Comparison of ENCODE assay signal across 8 mouse cellular contexts in genomic region chr1:134078061-134078795, GRCm38 (mm10). TPM values are rescaled to one million over a fixed set of nuclear protein-coding genes. Genes with fewer than 3 reads are reported as not detected.
DNase-seq lines count a peak whose midpoint lies in the region; ATAC-seq and TF ChIP-seq lines count a peak whose summit lies in the region.

No protein-coding gene starts in this region.

- H3ac ChIP-seq in C2C12 (ENCODE audit: control insufficient read depth, insufficient read length, low read depth), result peak overlapping the region; percentile 69

- H3K4me1 ChIP-seq in hindbrain, embryonic 11.5 days (replicated peaks; ENCODE audit: control insufficient read depth, insufficient read depth, low read length), result peaks cover 8% of the 10 kb centered on the region
- H3K4me1 ChIP-seq in liver, adult 2 months (ENCODE audit: control insufficient read depth, insufficient read depth, low read length), result 0 out of 2 replicates have a peak, but pooled peaks cover 8% of the 10 kb centered on the region

- WGBS in hindbrain, embryonic 11.5 days, result 8% methylated on average over 19 of the region's 19 CpGs
- 3% methylated on average over 19 of the region's 19 CpGs for WGBS in liver, adult 2 months

- peaks cover 25% of the 10 kb centered on the region for H3K79me2 ChIP-seq in C2C12 (ENCODE audit: control insufficient read depth, insufficient read depth)
- no peaks in the 10 kb centered on the region; the same call in 1 of the 2 replicates for H3K79me2 ChIP-seq in liver, adult 2 months (ENCODE audit: control insufficient read depth, insufficient read depth, low read length)

- ATAC-seq in cerebellum, adult (ENCODE audit: insufficient number of reproducible peaks, low FRiP score, low TSS enrichment), result no peak; the same call in 1 of the 2 replicates
- ATAC-seq in hindbrain, embryonic 11.5 days (ENCODE audit: low FRiP score), result peak; percentile 0; the same call in 1 of the 2 replicates
- ATAC-seq in monocyte, adult 5-6 weeks (replicated peaks; ENCODE audit: insufficient number of reproducible peaks, low FRiP score, low TSS enrichment, poor library complexity, severe bottlenecking), result peak; percentile 10; the same call in 1 of the 2 replicates

- H3K36me3 ChIP-seq in C2C12 (ENCODE audit: control insufficient read depth, insufficient read depth), result peaks cover 19% of the 10 kb centered on the region
- 0 out of 2 replicates have a peak, but pooled peaks cover 5% of the 10 kb centered on the region for H3K36me3 ChIP-seq in hindbrain, embryonic 11.5 days (ENCODE audit: control insufficient read depth, insufficient read depth, low read length)
- no peaks in the 10 kb centered on the region; the same call in 1 of the 2 replicates for H3K36me3 ChIP-seq in liver, adult 2 months (ENCODE audit: control insufficient read depth, insufficient read depth, low read length)

- peak overlapping the region; percentile 72 for H3K27ac ChIP-seq in hindbrain, embryonic 11.5 days (ENCODE audit: low read depth, low read length)
- H3K27ac ChIP-seq in liver, adult 2 months (replicated peaks; ENCODE audit: insufficient read depth, low read depth, low read length), result peak overlapping the region; percentile 71

- no peaks in the 10 kb centered on the region for H3K9me3 ChIP-seq in hindbrain, embryonic 11.5 days (ENCODE audit: control insufficient read depth, low read length)

- peak overlapping the region; percentile 68 for H3K4me3 ChIP-seq in C2C12 (ENCODE audit: insufficient read depth, poor library complexity, severe bottlenecking)
- peak overlapping the region; percentile 88 for H3K4me3 ChIP-seq in hindbrain, embryonic 11.5 days (ENCODE audit: low read depth, low read length)
- peak overlapping the region; percentile 81 for H3K4me3 ChIP-seq in liver, adult 2 months (ENCODE audit: insufficient read depth, low read depth, low read length)

- no peak for TF ChIP-seq CTCF in C2C12 (IDR thresholded peaks at IDR 0.05; ENCODE audit: control insufficient read depth, insufficient read depth, insufficient read length)
- no peak for TF ChIP-seq CTCF in liver, adult 2 months (IDR thresholded peaks at IDR 0.05; ENCODE audit: low read depth, low read length)

- peak; percentile 45 for DNase-seq in cerebellum, adult 11 months
- DNase-seq in cerebellum, postnatal 25 days, result peak; percentile 66 to 76
- DNase-seq in hindbrain, embryonic 11.5 days (ENCODE audit: low spot score), result peak; percentile 51
- DNase-seq in liver, adult 2 months (ENCODE audit: extremely low read depth, low read depth, low spot score), result no peak
- DNase-seq in left cerebral cortex, postnatal 10 days (ENCODE audit: extremely low spot score in 1 of 2, low spot score in 2 of 2), result no peak

- peak overlapping the region; percentile 91 for H3K9ac ChIP-seq in hindbrain, embryonic 11.5 days (ENCODE audit: low read depth, low read length)
- peak overlapping the region; percentile 87 for H3K9ac ChIP-seq in liver, adult 2 months (ENCODE audit: low read depth, low read length)

- H3K4me2 ChIP-seq in hindbrain, embryonic 11.5 days (replicated peaks; ENCODE audit: low read depth, low read length), result peak overlapping the region; percentile 61

- H3K79me3 ChIP-seq in C2C12 (ENCODE audit: low read depth), result peaks cover 3% of the 10 kb centered on the region

- no peaks in the 10 kb centered on the region for H3K27me3 ChIP-seq in C2C12 (ENCODE audit: control insufficient read depth, insufficient read depth, insufficient read length)
- H3K27me3 ChIP-seq in hindbrain, embryonic 11.5 days (ENCODE audit: control insufficient read depth, insufficient read depth, low read length), result no peaks in the 10 kb centered on the region
- no peaks in the 10 kb centered on the region for H3K27me3 ChIP-seq in liver, adult 2 months (ENCODE audit: control insufficient read depth, insufficient read depth, low read length)

- intact Hi-C loops in left cerebral cortex, postnatal 10 days (cut with DNase I), result no loop called here

- TF ChIP-seq POLR2A in liver, adult 2 months (IDR thresholded peaks at IDR 0.05; ENCODE audit: extremely low read depth, insufficient read depth, low read length), result no peak

TF ChIP-seq in C2C12, 6 proteins besides CTCF, POLR2A, EP300 and RAD21:
- no peak for TF ChIP-seq CEBPB (IDR thresholded peaks at IDR 0.05; ENCODE audit: low read depth)
- TF ChIP-seq MYOG (IDR thresholded peaks at IDR 0.05; ENCODE audit: control insufficient read depth, extremely low read depth, insufficient read length), result no peak
- no peak for TF ChIP-seq MAX (IDR thresholded peaks at IDR 0.05)
- peak; percentile 44 for TF ChIP-seq MYOD1 (IDR thresholded peaks at IDR 0.05; ENCODE audit: control insufficient read depth, insufficient read length, low read depth)
- no peak for TF ChIP-seq USF1 (IDR thresholded peaks at IDR 0.05; ENCODE audit: low read depth)

RNA-seq across cellular contexts. Expression of gene Btg2, which starts 0.7 kb away (rescaled TPM):
- 10.2 TPM for polyA plus RNA-seq in C2C12 (2012; fragmentation: generic; extraction: Trizol)
- polyA plus RNA-seq in hindbrain, embryonic 11.5 days (2014; fragmentation: Nextera tagmentation; extraction: Ambion mirVana), result 107 and 108 TPM in 2 replicates
- total RNA-seq in liver, adult 2 months (2014; rRNA removed), result 7.0 and 10.1 TPM in 2 replicates
- polyA plus RNA-seq in liver, adult 2 months (2012; rRNA removed), result 5.6 and 6.9 TPM in 2 replicates
- total RNA-seq in monocyte, adult 5-6 weeks (2017), result 390 to 783 TPM (median 430 TPM) in 3 replicates
- 10 to 100 TPM; 10.0 to 11.5 TPM for total RNA-seq in left cerebral cortex, postnatal 10 days (2021)

RNA-seq across cellular contexts. Expression of gene Chit1, which starts 32.8 kb away (rescaled TPM):
- polyA plus RNA-seq in C2C12 (2012; fragmentation: generic; extraction: Trizol), result 0.02 TPM
- polyA plus RNA-seq in hindbrain, embryonic 11.5 days (2014; fragmentation: Nextera tagmentation; extraction: Ambion mirVana), result not detected in 2 replicates
- total RNA-seq in liver, adult 2 months (2014; rRNA removed), result not detected in 2 replicates
- polyA plus RNA-seq in liver, adult 2 months (2012; rRNA removed), result not detected in 2 replicates
- 0.67 to 1.4 TPM (median 0.85 TPM) in 3 replicates for total RNA-seq in monocyte, adult 5-6 weeks (2017)
- under 1 TPM; 0.26 to 0.60 TPM for total RNA-seq in left cerebral cortex, postnatal 10 days (2021)

RNA-seq across cellular contexts. Expression of gene Fmod, which starts 41.2 kb away (rescaled TPM):
- polyA plus RNA-seq in C2C12 (2012; fragmentation: generic; extraction: Trizol), result 0.53 TPM
- polyA plus RNA-seq in hindbrain, embryonic 11.5 days (2014; fragmentation: Nextera tagmentation; extraction: Ambion mirVana), result 7.0 and 10.1 TPM in 2 replicates
- total RNA-seq in liver, adult 2 months (2014; rRNA removed), result 0.46 and 0.54 TPM in 2 replicates
- polyA plus RNA-seq in liver, adult 2 months (2012; rRNA removed), result 0.99 and 1.6 TPM in 2 replicates
- total RNA-seq in monocyte, adult 5-6 weeks (2017), result not detected in 3 replicates
- total RNA-seq in left cerebral cortex, postnatal 10 days (2021), result 10 to 100 TPM; 15.6 to 15.8 TPM

Comparison
In these comparisons a context has a peak if more than half of its experiments do, and no peak if none do; other contexts are left out.
1. DNase-seq: peak in cerebellum, adult 11 months (single experiment), cerebellum, postnatal 25 days (2 of 2) and hindbrain, embryonic 11.5 days (single experiment); none in liver, adult 2 months (single experiment) and left cerebral cortex, postnatal 10 days (0 of 2).
2. RNA of gene Btg2, which starts 0.7 kb away (total RNA-seq): 390 to 783 TPM in monocyte, adult 5-6 weeks; 10.0 to 11.5 TPM in left cerebral cortex, postnatal 10 days and 7.0 to 10.1 TPM in liver, adult 2 months; every median in the first group is over 10 times any median in the second.
3. RNA of gene Fmod, which starts 41.2 kb away (total RNA-seq): 15.6 to 15.8 TPM in left cerebral cortex, postnatal 10 days; 0.46 to 0.54 TPM in liver, adult 2 months and not detected in monocyte, adult 5-6 weeks; every median in the first group is over 10 times any median in the second.
4. Peak in every context shown above with its lines, with median percentiles within 50 percentile points of each other: H3K4me3 ChIP-seq.